Mouse (Mus musculus) erythroblast, embryonic 14.5 days (primary cell): ENCODE measurements around the gene Gpalpp1. TPM values are rescaled to one million over a fixed set of nuclear protein-coding genes. Genes with fewer than 3 reads are reported as not detected.

ENCODE experiments used
- H3K27me3 ChIP-seq: 2 replicates; pipeline ENCODE4 v1.6.1; 2012; ENCODE audit warnings: inconsistent platforms; ENCODE audit not compliant: control insufficient read depth
- H3K36me3 ChIP-seq: 2 replicates; pipeline ENCODE4 v1.6.1; 2012; ENCODE audit warnings: mild to moderate bottlenecking, inconsistent platforms; ENCODE audit not compliant: control insufficient read depth
- H3K4me1 ChIP-seq: 2 replicates; pipeline ENCODE4 v1.6.1; 2012; ENCODE audit warnings: inconsistent platforms; ENCODE audit not compliant: control insufficient read depth
- H3K4me3 ChIP-seq: replicated peaks from 2 replicates; pipeline ENCODE3; 2012; ENCODE audit warnings: moderate library complexity, mild to moderate bottlenecking, inconsistent platforms
- H3K9me3 ChIP-seq: 2 replicates; pipeline ENCODE4 v1.6.1; 2012; ENCODE audit warnings: low read length, inconsistent platforms, mixed read lengths; ENCODE audit not compliant: control insufficient read depth
- GATA1 ChIP-seq: IDR thresholded peaks from 2 replicates; pipeline ENCODE4 v1.6.1; 2012; ENCODE audit warnings: low read length, inconsistent platforms, mixed read lengths
- TAL1 ChIP-seq: IDR thresholded peaks from 3 replicates; pipeline ENCODE4 v1.6.1; 2012; ENCODE audit warnings: low read length, inconsistent platforms, mixed read lengths
- polyA plus RNA-seq: library from polyadenylated mRNA; stranded (reverse); fragments of >175 nt; gene quantifications from 2 replicates; pipeline ENCODE4 v1.2.3, GENCODE M21; 2012

Gpalpp1 gene
- polyA plus RNA-seq, 1 experiment, result 0.14 TPM

- H3K4me1 ChIP-seq, result no peaks in the 10 kb centered on the region
- no peaks in the 10 kb centered on the region for H3K9me3 ChIP-seq
- no peak overlapping the region for H3K4me3 ChIP-seq
- H3K27me3 ChIP-seq, result no peaks in the 10 kb centered on the region
- no peaks in the 10 kb centered on the region for H3K36me3 ChIP-seq
- TF ChIP-seq TAL1 (no peak), GATA1 (no peak)
Measured at GRCm38 (mm10) chr14:76077088-76077491, 33.5 kb downstream of the Gpalpp1 start.

- Histone ChIP-seq H3K36me3 (no peaks in the 10 kb centered on the region), H3K9me3 (no peaks in the 10 kb centered on the region), H3K27me3 (no peaks in the 10 kb centered on the region), H3K4me1 (no peaks in the 10 kb centered on the region), H3K4me3 (no peak overlapping the region)
- TF ChIP-seq TAL1 (no peak), GATA1 (no peak)
Measured at GRCm38 (mm10) chr14:76076602-76077001, 34.0 kb downstream of the Gpalpp1 start.

- H3K4me3 ChIP-seq, result no peak overlapping the region
- no peaks in the 10 kb centered on the region for H3K4me1 ChIP-seq
- no peaks in the 10 kb centered on the region for H3K27me3 ChIP-seq
- no peaks in the 10 kb centered on the region for H3K36me3 ChIP-seq
- no peak for TF ChIP-seq GATA1
- TF ChIP-seq TAL1, result no peak
- no peaks in the 10 kb centered on the region for H3K9me3 ChIP-seq
Measured at GRCm38 (mm10) chr14:76075721-76076120, 34.8 kb downstream of the Gpalpp1 start.

- TF ChIP-seq TAL1 (no peak), GATA1 (no peak)
- Histone ChIP-seq H3K4me1 (no peaks in the 10 kb centered on the region), H3K4me3 (no peak overlapping the region)
Measured at GRCm38 (mm10) chr14:76074206-76074605, 36.4 kb downstream of the Gpalpp1 start.

GRCm38 (mm10) chr14:76072626-76073025 is 37.9 kb downstream of the Gpalpp1 start:
- Histone ChIP-seq H3K27me3 (no peaks in the 10 kb centered on the region), H3K36me3 (no peaks in the 10 kb centered on the region), H3K4me1 (no peaks in the 10 kb centered on the region), H3K9me3 (no peaks in the 10 kb centered on the region), H3K4me3 (no peak overlapping the region)
- no peak for TF ChIP-seq TAL1
- TF ChIP-seq GATA1, result no peak

More at GRCm38 (mm10) chr14:76074206-76074605, 36.4 kb downstream of the Gpalpp1 start:
- Histone ChIP-seq H3K36me3 (no peaks in the 10 kb centered on the region), H3K27me3 (no peaks in the 10 kb centered on the region), H3K9me3 (no peaks in the 10 kb centered on the region)

- no peaks in the 10 kb centered on the region for H3K36me3 ChIP-seq
- TF ChIP-seq TAL1 (no peak), GATA1 (no peak)
- H3K4me3 ChIP-seq, result no peak overlapping the region
Measured at GRCm38 (mm10) chr14:76069296-76069695, 41.3 kb downstream of the Gpalpp1 start.

GRCm38 (mm10) chr14:76068296-76068695 is 42.3 kb downstream of the Gpalpp1 start:
- no peak overlapping the region for H3K4me3 ChIP-seq
- no peaks in the 10 kb centered on the region for H3K27me3 ChIP-seq
- TF ChIP-seq TAL1, result no peak
- TF ChIP-seq GATA1, result no peak
- no peaks in the 10 kb centered on the region for H3K4me1 ChIP-seq
- no peaks in the 10 kb centered on the region for H3K9me3 ChIP-seq
- H3K36me3 ChIP-seq, result no peaks in the 10 kb centered on the region

More at GRCm38 (mm10) chr14:76069296-76069695, 41.3 kb downstream of the Gpalpp1 start:
- Histone ChIP-seq H3K4me1 (no peaks in the 10 kb centered on the region), H3K9me3 (no peaks in the 10 kb centered on the region), H3K27me3 (no peaks in the 10 kb centered on the region)

GRCm38 (mm10) chr14:76067237-76067636 is 43.3 kb downstream of the Gpalpp1 start:
- H3K9me3 ChIP-seq, result no peaks in the 10 kb centered on the region
- H3K36me3 ChIP-seq, result no peaks in the 10 kb centered on the region
- no peaks in the 10 kb centered on the region for H3K4me1 ChIP-seq
- no peaks in the 10 kb centered on the region for H3K27me3 ChIP-seq
- no peak overlapping the region for H3K4me3 ChIP-seq
- TF ChIP-seq TAL1 (no peak), GATA1 (no peak)

- H3K27me3 ChIP-seq, result peaks cover 2% of the 10 kb centered on the region; the same call in 1 of the 2 replicates
- TF ChIP-seq GATA1, result no peak
- no peak for TF ChIP-seq TAL1
Measured at GRCm38 (mm10) chr14:76059441-76059840, 51.1 kb downstream of the Gpalpp1 start.

GRCm38 (mm10) chr14:76053726-76054125 is 56.8 kb downstream of the Gpalpp1 start:
- Histone ChIP-seq H3K36me3 (no peaks in the 10 kb centered on the region), H3K27me3 (peaks cover 2% of the 10 kb centered on the region; the same call in 1 of the 2 replicates), H3K4me3 (no peak overlapping the region), H3K9me3 (no peaks in the 10 kb centered on the region), H3K4me1 (no peaks in the 10 kb centered on the region)
- no peak for TF ChIP-seq GATA1
- TF ChIP-seq TAL1, result no peak

More at GRCm38 (mm10) chr14:76059441-76059840, 51.1 kb downstream of the Gpalpp1 start:
- H3K9me3 ChIP-seq, result no peaks in the 10 kb centered on the region
- no peak overlapping the region for H3K4me3 ChIP-seq
- no peaks in the 10 kb centered on the region for H3K4me1 ChIP-seq
- no peaks in the 10 kb centered on the region for H3K36me3 ChIP-seq
